Mouse (Mus musculus): ENCODE data around the gene A830018L16Rik.

DNA sequence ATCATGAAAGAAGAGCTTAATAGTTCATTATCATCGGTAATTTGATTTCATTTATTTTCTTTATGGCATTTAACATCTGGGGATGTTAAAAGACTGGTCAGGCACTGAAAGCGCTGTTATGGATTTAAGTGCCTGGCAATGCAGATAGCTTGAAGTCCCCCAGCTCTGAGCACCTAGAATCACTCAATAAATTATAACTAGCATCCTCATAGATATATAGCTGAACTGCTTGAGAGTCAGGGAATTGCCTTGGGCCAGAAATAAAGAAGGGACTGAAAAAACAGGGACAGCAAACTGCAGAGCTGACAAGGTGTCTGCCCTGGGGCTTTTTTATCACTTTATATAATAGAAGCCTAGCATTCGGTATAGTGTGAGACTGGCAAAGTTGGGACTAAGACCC is 7.9 kb upstream of the A830018L16Rik start:
- no peak for TF ChIP-seq CTCF (IDR thresholded peaks at IDR 0.05; ENCODE audit: borderline replicate concordance, control insufficient read depth, extremely low read depth, insufficient read depth, low read length, poor library complexity)
- TF ChIP-seq POLR2A (IDR thresholded peaks at IDR 0.05; ENCODE audit: control insufficient read depth, extremely low read depth, insufficient read depth, low read length, poor library complexity) = no peak

Data from thymus, adult 2 months (tissue).